Mouse (Mus musculus): ENCODE data around the gene Rps18. TPM values are rescaled to one million over a fixed set of nuclear protein-coding genes. Genes with fewer than 3 reads are reported as not detected.

The Rps18 gene
- polyA plus RNA-seq, 1 experiment from 2014 or later: 912 TPM

DNA sequence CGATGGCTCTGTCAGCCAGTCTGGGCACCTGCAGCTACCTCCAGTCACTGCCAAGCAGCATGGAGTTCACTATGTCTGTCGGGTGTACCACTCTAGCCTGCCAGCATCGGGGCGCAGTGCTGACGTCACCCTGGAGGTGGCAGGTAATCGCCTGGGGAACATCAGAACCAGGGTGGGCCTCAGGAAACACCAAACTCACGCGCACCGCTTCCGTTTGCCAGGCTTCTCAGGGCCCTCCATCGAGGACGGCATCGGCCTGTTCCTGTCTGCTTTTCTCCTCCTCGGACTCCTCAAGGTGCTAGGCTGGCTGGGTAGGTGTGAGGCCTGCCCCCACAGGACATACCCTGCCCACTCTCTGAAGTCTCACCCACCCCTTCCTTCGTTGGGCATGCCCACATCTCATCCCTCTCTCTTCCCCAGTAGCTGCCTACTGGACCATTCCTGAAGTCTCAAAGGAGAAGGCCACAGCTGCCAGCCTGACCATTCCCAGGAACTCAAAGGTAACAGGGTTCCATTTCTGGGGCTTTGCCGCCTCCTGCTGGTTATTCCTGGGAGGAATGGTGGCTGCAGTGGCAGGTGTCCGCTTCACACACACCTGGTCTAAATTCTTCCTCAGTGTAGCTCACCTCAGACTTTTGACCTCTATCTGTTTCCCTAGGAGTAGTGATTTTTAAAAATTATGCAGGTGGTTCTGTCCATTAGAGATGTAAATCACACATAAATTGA, 29.4 kb downstream of the Rps18 start:
- Histone ChIP-seq H3K4me1 (replicated peaks) (peaks cover 24% of the 10 kb centered on the region), H3K4me3 (no peak overlapping the region), H3K9ac (no peak overlapping the region), H3K36me3 (peaks cover 22% of the 10 kb centered on the region), H3K27ac (replicated peaks) (no peak overlapping the region), H3K4me2 (no peak overlapping the region), H3K9me3 (no peaks in the 10 kb centered on the region), H3K27me3 (no peaks in the 10 kb centered on the region)
- no peak for ATAC-seq (ENCODE audit: low read depth)
- WGBS: 79% methylated on average over 17 of the region's 17 CpGs

DNA sequence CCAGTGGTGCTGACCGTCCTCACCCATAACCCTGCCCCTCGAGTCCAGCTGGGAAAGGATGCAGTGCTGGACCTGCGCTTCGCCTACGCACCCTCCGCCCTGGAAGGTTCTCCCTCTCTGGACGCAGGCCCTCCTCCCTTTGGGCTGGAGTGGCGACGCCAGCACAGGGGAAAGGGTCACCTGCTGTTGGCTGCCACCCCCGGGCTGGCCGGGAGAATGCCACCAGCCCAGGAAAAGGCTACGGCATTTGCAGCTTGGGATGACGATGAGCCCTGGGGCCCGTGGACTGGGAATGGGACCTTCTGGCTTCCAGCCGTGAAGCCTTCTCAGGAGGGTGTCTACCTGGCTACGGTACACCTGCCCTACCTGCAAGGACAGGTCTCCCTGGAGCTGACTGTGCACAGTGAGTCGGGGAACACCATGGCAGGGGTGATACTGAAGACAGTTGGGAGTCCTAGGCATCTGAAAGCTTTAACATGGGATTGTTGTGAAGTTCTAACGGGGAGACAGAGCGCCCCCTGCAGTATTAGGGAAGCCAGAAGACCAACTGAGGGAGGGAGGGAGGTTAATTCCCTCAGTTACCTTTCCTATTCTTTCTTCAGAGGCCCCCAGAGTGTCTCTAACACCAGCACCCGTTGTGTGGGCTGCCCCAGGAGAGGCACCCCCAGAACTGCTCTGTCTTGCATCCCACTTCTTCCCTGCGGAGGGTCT, 30.2 kb downstream of the Rps18 start:
- Histone ChIP-seq H3K36me3 (peaks cover 22% of the 10 kb centered on the region), H3K27me3 (no peaks in the 10 kb centered on the region), H3K4me1 (replicated peaks) (peaks cover 24% of the 10 kb centered on the region), H3K4me2 (no peak overlapping the region), H3K9me3 (no peaks in the 10 kb centered on the region), H3K27ac (replicated peaks) (no peak overlapping the region), H3K9ac (no peak overlapping the region), H3K4me3 (no peak overlapping the region; the same call in 1 of the 2 replicates)
- WGBS: 83% methylated on average over 21 of the region's 21 CpGs
- ATAC-seq (ENCODE audit: low read depth): no peak

DNA sequence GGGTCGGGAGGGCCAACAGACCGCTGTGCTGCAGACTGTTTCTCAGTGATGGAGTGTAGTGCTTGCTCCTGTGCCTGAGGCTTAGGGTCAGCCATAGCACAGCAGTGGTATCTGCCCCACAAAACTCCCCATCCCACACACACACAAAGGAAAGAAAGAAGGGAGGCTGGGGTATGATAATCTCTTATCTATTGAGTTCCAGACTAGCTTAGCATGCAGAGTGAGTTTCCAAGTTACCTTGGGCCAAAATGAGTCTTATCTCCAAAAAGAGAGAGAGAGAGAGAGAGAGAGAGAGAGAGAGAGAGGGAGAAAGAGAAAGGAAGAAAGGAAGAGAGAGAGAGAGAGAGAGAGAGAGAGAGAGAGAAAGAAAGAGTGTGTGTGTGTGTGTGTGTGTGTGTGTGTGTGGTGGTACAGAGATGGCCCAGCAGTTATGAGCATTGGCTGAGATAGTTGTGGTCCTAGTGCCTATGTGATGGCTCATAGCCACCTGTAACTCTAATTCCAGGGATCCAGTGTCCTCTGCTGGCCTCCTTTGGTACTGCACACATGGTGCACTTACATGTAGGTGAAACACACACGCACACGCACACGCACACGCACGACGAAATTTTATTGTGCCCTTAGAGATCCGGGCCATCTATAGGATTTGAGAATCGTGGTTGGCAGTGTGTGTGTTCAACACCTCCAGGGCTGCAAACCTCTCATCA, 31.1 kb downstream of the Rps18 start:
- H3K9me3 ChIP-seq: no peaks in the 10 kb centered on the region
- no peaks in the 10 kb centered on the region for H3K27me3 ChIP-seq
- H3K27ac ChIP-seq (replicated peaks): no peak overlapping the region
- peaks cover 31% of the 10 kb centered on the region for H3K4me1 ChIP-seq (replicated peaks)
- peaks cover 22% of the 10 kb centered on the region for H3K36me3 ChIP-seq
- H3K4me3 ChIP-seq: no peak overlapping the region
- 84% methylated on average over 10 of the region's 10 CpGs for WGBS
- no peak overlapping the region for H3K9ac ChIP-seq
- no peak for ATAC-seq (ENCODE audit: low read depth)
- H3K4me2 ChIP-seq: no peak overlapping the region

DNA sequence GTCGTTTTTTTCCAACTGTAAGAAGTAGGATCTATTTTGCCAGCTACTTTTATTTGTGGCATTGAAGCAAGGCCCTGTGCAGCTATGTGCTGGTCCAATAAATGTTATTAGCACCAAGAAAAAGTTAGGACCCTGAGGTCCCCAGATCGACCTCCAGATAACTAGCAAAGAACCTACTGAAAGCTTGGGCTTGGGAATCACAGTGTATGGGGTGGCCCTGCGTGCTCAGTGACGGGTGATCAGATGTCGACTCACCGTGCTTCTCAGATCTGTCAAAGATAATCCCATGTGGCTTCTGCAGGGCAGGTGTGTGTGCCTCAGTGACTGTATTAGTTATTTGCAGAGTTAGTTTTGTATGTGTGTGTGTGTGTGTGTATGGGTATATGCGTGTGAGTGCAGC, 34.4 kb downstream of the Rps18 start:
- Histone ChIP-seq H3K9ac (no peak overlapping the region), H3K36me3 (peaks cover 30% of the 10 kb centered on the region), H3K27ac (replicated peaks) (peak overlapping the region; percentile 20; the same call in 1 of the 2 replicates), H3K4me2 (peak overlapping the region; percentile 76), H3K9me3 (no peaks in the 10 kb centered on the region), H3K4me3 (no peak overlapping the region), H3K27me3 (no peaks in the 10 kb centered on the region), H3K4me1 (replicated peaks) (peaks cover 51% of the 10 kb centered on the region)
- 91% methylated on average over 7 of the region's 7 CpGs for WGBS
- no peak for ATAC-seq (ENCODE audit: low read depth)

DNA sequence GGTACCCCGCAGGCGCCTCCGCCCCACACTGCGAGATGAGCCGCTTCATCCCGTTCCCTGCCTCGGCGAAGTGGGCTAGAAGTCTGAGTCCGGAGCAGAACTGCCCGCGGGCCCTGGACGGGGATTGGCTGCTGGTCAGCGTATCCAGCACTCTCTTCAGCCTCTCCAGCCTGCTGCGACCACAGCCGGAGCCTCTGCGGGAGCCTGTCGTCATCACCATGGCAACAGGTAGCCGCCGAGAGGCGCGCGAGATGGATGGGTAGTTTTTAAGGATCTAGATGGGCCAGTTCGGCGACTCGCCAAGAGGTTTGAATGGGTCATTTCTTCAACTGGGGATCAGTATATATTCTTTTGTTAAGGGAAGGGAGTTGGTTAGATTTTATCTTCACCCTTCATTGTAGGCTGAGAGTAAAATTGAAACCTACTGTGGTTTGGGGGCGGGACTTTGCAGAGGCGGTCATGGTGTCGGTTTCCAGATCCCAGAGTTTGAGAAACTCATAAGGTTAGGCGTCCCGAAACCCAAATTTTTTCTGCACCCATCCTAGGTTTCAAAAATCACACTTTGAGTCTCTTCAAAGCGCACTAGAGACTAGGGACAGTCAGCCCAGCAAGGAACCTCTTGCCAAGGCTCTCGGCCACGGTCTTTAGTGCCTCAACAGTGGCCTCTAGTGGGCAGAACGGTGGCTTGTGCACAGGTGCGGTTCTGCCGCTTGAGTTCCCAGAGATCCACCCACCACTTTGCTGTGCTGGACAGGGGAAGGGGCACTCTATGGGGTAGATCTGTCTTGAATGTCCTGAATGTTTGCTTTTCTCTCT, 35.3 kb downstream of the Rps18 start:
- ATAC-seq (ENCODE audit: low read depth): 0 out of 2 replicates have a peak, but pooled peaks have one; percentile 21
- no peaks in the 10 kb centered on the region for H3K27me3 ChIP-seq
- H3K36me3 ChIP-seq: peaks cover 23% of the 10 kb centered on the region
- peak overlapping the region; percentile 73 for H3K9ac ChIP-seq
- H3K4me3 ChIP-seq: peak overlapping the region; percentile 46
- 1% methylated on average over 36 of the region's 36 CpGs for WGBS
- H3K4me2 ChIP-seq: peak overlapping the region; percentile 76
- peak overlapping the region; percentile 66 for H3K27ac ChIP-seq (replicated peaks)
- no peaks in the 10 kb centered on the region for H3K9me3 ChIP-seq
- H3K4me1 ChIP-seq (replicated peaks): peaks cover 52% of the 10 kb centered on the region

DNA sequence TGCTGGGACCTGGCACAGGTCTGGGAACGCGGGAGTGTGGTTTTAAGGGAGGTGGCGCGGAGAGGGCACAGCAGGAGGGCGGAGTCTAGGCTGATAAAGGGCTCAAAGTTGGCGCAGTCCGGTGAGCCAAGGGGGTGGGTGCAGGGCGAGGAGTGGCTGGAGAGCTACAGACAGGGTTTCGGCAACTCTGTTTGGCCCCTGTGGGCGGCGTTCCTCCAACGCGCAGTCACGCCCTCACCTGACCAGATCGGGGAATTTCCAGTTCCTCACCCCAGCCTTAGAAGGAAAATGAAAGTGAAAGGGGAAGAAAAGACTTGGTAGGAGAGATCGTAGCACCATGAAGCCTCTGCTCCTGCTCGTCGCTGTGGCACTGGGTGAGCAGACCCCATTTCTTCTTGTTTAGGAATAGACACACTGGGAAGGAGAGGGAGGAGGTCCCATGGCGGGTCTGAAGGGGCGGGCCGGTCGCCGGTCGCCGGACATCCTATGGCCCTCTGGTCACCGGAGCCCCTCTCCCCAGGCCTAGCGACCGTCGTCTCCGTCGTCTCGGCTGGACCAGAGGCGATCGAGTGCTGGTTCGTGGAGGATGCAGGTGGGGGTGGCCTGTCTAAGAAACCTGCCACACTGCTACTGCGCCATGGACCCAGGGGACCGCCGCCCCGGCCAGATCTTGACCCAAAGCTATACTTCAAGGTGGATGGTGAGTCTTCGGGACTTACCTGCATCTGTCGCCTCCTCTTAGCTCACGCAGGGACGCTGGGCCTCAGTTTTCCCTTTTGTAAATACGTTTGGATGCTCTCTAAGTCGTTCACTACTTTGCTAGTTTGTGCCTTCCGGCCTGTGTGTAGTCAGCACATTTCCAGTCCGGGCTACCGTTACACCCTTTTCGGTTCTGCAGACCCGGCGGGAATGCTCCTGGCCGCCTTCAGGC, 36.2 kb downstream of the Rps18 start:
- under 1% methylated on average over 52 of the region's 52 CpGs for WGBS
- H3K4me2 ChIP-seq: peak overlapping the region; percentile 76
- H3K27me3 ChIP-seq: no peaks in the 10 kb centered on the region
- no peaks in the 10 kb centered on the region for H3K9me3 ChIP-seq
- peak overlapping the region; percentile 66 for H3K27ac ChIP-seq (replicated peaks)
- peak overlapping the region; percentile 73 for H3K9ac ChIP-seq
- H3K4me3 ChIP-seq: peak overlapping the region; percentile 46
- H3K4me1 ChIP-seq (replicated peaks): peaks cover 60% of the 10 kb centered on the region
- no peak for ATAC-seq (ENCODE audit: low read depth)
- H3K36me3 ChIP-seq: peaks cover 21% of the 10 kb centered on the region

DNA sequence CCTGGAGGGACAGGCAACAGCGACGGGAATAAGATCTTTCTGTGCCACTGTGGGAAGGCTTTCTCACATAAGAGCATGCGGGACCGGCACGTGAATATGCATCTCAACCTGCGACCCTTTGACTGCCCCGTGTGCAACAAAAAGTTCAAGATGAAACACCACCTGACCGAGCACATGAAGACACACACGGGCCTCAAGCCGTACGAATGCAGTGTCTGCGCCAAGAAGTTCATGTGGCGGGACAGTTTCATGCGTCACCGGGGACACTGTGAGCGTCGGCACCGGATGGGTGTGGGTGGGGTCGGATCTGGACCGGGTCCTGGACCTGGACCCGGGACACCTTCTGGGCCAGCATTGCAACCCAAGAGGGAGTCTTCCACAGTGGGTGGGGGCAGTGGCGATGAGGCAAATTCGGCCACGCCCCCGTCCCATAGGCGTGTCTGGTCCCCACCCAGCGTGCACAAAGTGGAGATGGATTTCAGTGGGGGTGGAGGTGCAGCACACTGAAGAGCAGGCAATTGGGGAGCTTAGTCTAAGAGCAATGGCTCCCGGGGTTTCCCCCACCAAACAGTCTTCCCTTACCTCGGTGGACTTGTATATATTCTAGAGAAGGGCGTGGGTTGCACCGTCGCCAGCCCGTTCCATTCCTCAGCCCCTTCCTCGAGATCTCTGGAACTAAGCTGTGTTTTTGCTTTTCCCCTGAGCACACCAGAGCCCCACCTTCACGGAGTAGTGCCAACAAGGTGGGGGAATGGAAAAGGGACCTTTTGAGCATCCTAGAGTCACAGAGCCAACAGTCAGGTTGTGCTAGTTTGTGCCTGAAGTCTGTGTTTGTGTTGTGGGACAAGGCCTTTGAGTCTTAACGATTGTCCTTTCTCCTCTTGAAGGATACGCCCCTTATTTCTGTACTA, 37.3 kb downstream of the Rps18 start:
- Histone ChIP-seq H3K4me2 (peak overlapping the region; percentile 76), H3K36me3 (peaks cover 31% of the 10 kb centered on the region), H3K27ac (replicated peaks) (peak overlapping the region; percentile 66; the same call in 1 of the 2 replicates), H3K4me3 (peak overlapping the region; percentile 46), H3K27me3 (no peaks in the 10 kb centered on the region), H3K4me1 (replicated peaks) (peaks cover 69% of the 10 kb centered on the region), H3K9me3 (no peaks in the 10 kb centered on the region), H3K9ac (peak overlapping the region; percentile 73; the same call in 1 of the 2 replicates)
- 60% methylated on average over 37 of the region's 37 CpGs for WGBS
- no peak for ATAC-seq (ENCODE audit: low read depth)

DNA sequence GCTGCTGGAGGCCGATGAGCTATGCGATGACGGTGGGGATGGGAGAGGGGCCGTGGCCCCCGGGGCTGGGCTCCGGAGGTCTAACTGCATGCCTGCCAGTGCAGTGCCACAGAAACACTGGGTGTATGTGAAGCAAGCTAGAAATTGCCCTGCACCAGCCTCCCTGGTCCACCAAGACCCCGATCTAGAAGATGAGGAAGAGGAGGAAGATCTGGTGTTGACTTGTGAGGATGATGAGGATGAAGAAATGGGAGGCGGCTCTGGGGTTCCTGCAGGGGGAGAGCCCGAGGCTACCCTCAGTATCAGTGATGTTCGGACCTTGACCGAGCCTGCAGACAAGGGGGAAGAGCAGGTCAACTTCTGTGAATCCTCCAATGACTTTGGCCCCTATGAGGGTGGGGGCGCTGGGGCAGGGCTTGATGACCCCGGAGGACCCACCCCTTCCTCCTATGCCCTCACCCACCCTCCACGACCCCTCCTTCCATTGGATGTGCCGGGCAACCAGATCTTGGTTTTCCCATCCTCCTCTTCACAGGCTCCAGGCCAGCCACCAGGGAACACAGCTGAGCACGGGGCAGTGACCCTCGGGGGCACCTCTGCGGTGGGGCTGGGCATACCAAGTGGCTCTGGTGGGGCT, 38.0 kb downstream of the Rps18 start:
- no peaks in the 10 kb centered on the region for H3K9me3 ChIP-seq
- H3K4me2 ChIP-seq: no peak overlapping the region
- H3K9ac ChIP-seq: no peak overlapping the region
- H3K27me3 ChIP-seq: no peaks in the 10 kb centered on the region
- no peak for ATAC-seq (ENCODE audit: low read depth)
- WGBS: 84% methylated on average over 18 of the region's 18 CpGs
- H3K4me3 ChIP-seq: peak overlapping the region; percentile 51
- H3K27ac ChIP-seq (replicated peaks): no peak overlapping the region
- peaks cover 37% of the 10 kb centered on the region for H3K36me3 ChIP-seq
- peaks cover 69% of the 10 kb centered on the region for H3K4me1 ChIP-seq (replicated peaks)

DNA sequence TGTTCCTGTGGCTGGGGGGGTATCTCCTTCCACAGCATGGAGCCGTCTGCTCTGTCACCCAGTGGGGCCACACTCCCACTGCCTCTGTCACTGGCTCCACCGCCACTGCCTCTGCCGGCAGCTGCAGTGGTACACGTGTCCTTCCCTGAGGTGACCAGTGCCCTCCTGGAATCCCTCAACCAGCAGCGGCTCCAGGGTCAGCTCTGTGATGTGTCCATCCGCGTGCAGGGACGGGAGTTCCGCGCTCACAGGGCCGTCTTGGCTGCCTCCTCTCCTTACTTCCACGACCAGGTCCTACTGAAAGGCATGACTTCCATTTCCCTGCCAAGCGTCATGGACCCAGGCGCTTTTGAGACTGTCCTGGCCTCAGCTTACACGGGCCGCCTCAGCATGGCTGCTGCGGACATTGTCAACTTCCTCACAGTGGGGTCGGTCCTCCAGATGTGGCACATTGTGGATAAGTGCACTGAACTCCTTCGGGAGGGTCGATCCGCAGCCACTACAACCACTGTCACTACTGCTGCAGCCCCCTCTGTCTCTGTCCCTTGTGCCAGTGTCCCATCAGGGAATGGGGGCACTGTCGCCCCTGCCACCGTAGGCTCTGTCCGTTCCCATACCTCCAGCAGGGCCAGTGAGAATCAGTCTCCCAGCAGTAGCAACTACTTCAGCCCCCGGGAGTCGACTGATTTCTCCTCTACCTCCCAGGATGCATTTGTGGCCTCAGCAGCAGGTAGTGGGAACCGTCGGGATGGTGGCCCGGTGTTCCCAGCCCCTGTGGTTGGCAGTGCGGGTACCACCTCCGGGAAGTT, 38.8 kb downstream of the Rps18 start:
- ATAC-seq (ENCODE audit: low read depth): no peak
- H3K27ac ChIP-seq (replicated peaks): no peak overlapping the region
- H3K9me3 ChIP-seq: no peaks in the 10 kb centered on the region
- peak overlapping the region; percentile 70 for H3K9ac ChIP-seq
- WGBS: 77% methylated on average over 31 of the region's 31 CpGs
- peak overlapping the region; percentile 66 for H3K4me2 ChIP-seq
- peak overlapping the region; percentile 51 for H3K4me3 ChIP-seq
- H3K4me1 ChIP-seq (replicated peaks): peaks cover 73% of the 10 kb centered on the region
- no peaks in the 10 kb centered on the region for H3K27me3 ChIP-seq
- peaks cover 43% of the 10 kb centered on the region for H3K36me3 ChIP-seq
